Comparison of ENCODE assay signal across 10 mouse cellular contexts in the genomic region with DNA sequence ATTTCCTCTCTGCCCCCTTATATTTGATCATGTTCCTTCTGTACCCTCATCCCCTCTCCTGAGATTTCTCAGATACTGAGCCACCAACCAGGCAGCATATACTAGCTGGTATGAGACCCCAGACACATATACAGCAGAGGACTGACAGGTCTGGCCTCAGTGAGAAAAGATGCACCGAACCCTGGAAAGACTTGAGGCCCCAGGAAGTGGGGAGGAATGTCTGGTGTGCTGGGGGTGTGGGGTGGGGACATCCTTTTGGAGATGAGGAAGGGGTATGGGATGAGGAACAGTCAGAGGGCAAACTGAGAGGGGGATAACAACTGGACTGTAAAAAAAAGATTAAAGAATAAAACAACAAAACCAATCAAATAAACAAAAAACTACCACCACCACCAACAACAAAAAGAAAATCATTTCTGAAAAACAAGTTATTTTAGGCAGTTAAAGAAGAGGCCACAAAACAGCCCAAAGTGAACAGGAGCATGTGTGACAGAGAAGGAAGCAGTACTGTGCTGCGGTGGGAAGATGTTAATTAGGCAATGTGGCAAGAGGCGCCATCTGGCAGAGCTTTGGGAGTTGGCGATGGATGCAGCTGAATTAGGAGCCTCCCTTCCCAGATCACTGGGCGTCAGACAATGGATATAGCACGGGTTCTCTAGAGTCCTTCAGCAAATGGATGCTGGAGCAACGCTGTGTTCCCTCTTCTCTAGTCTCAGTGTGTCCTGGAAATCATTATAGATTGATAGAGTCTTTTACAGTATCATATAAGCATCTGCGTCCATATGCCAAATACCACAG. TPM values are rescaled to one million over a fixed set of nuclear protein-coding genes. Genes with fewer than 3 reads are reported as not detected.
DNase-seq lines count a peak whose midpoint lies in the region; TF ChIP-seq lines count a peak whose summit lies in the region.
"Had no signal": no experiment of that assay in that cellular context is flagged by ENCODE, and none has a peak within 500 bp of the region (broad histone marks: within the 10 kb centered on the region; RNA-seq: fewer than 3 reads in every experiment).

No protein-coding gene starts in this region.

- intact Hi-C loops in gastrocnemius, postnatal 36 days (cut with DNase I) = no loop called here

- no peak for TF ChIP-seq POLR2A in lung, adult 2 months (IDR thresholded peaks at IDR 0.05; ENCODE audit: borderline replicate concordance, extremely low read depth, low read depth, low read length)

- 65% methylated on average over 8 of the region's 8 CpGs for WGBS in lung, adult 2 months

- peak; percentile 21 for DNase-seq in gastrocnemius, postnatal 25 days
- DNase-seq in gastrocnemius, postnatal 36 days = no peak
- DNase-seq in layer of hippocampus, adult 11-12 months (ENCODE audit: low spot score) = peak; percentile 87
- peak; percentile 13 for DNase-seq in mesoderm, embryonic 11.5 days (ENCODE audit: low read depth, low spot score)
- DNase-seq in heart, adult 11 months = no peak
- no peak for DNase-seq in lung, adult 2 months
- no peak for DNase-seq in adrenal gland, postnatal 36 days
- no peak for DNase-seq in urinary bladder, postnatal 14 days (ENCODE audit: low spot score)

- peaks cover 3% of the 10 kb centered on the region; the same call in 1 of the 2 replicates for H3K4me1 ChIP-seq in lung, adult 2 months (ENCODE audit: control insufficient read depth, insufficient read depth, low read length)

- H3K4me3 ChIP-seq in lung, adult 2 months (replicated peaks; ENCODE audit: extremely low read depth, low read depth, low read length) = no peak overlapping the region
- H3K4me3 ChIP-seq: heart, embryonic 13.5 days; limb, embryonic 15.5 days had no signal

- TF ChIP-seq CTCF in lung, adult 2 months (IDR thresholded peaks at IDR 0.05; ENCODE audit: insufficient read depth, low read length) = no peak

RNA-seq across cellular contexts. Expression of a gene that starts 9.5 kb away (rescaled TPM):
- 1 to 10 TPM; 2.1 to 2.2 TPM for total RNA-seq in gastrocnemius, postnatal 25 days (2021)
- total RNA-seq in gastrocnemius, postnatal 36 days (2021) = 1 to 10 TPM; 2.0 TPM
- 57.7 and 65.9 TPM in 2 replicates for polyA plus RNA-seq in lung, adult 2 months (2012; rRNA removed)
- 10 to 100 TPM; 20.8 to 24.1 TPM for total RNA-seq in adrenal gland, postnatal 36 days (2021)

Comparison
In these comparisons a context has a peak if more than half of its experiments do, and no peak if none do; other contexts are left out.
1. DNase-seq: peak in gastrocnemius, postnatal 25 days (single experiment), layer of hippocampus, adult 11-12 months (single experiment) and mesoderm, embryonic 11.5 days (single experiment); none in gastrocnemius, postnatal 36 days (0 of 2), heart, adult 11 months (single experiment), lung, adult 2 months (single experiment), adrenal gland, postnatal 36 days (0 of 2) and urinary bladder, postnatal 14 days (single experiment).
2. RNA of a gene that starts 9.5 kb away (total RNA-seq): 20.8 to 24.1 TPM in adrenal gland, postnatal 36 days; 2.1 to 2.2 TPM in gastrocnemius, postnatal 25 days and 2.0 TPM in gastrocnemius, postnatal 36 days; every median in the first group is over 4 times any median in the second.